Mouse (Mus musculus) lung, adult 2 months (tissue): Measurements from ENCODE around the gene Kpna2.

Experiments used
- CTCF ChIP-seq: fragments of 200-500 bp; IDR thresholded peaks from 2 replicates; pipeline ENCODE4 v1.5.1; 2011; ENCODE audit warnings: mild to moderate bottlenecking, low read length, control low read depth; ENCODE audit not compliant: insufficient read depth
- POLR2A ChIP-seq: fragments of 200-500 bp; IDR thresholded peaks from 2 replicates; pipeline ENCODE4 v1.6.1; 2011; ENCODE audit warnings: low read depth, mild to moderate bottlenecking, control low read depth, low read length, borderline replicate concordance; ENCODE audit errors: extremely low read depth

GRCm38 (mm10) chr11:106982351-106982750 is 17.0 kb downstream of the Kpna2 start:
- TF ChIP-seq CTCF (no peak), POLR2A (no peak)
